Mouse (Mus musculus): ENCODE data around the gene Slc6a20b. TPM values are rescaled to one million over a fixed set of nuclear protein-coding genes. Genes with fewer than 3 reads are reported as not detected.

Slc6a20b gene
- 0.01 TPM in 1 of 2 replicates, not detected in the other for polyA plus RNA-seq (2012)

GRCm38 (mm10) chr9:123632281-123632680 lies at the start of gene Slc6a20b:
Gene Slc6a20b, minus strand, starts transcription at chr9:123632565.
- no peak for TF ChIP-seq GATA1 (IDR thresholded peaks at IDR 0.05; ENCODE audit: low read length)

- TF ChIP-seq GATA1 (IDR thresholded peaks at IDR 0.05; ENCODE audit: low read length): no peak
Measured at GRCm38 (mm10) chr9:123679198-123679597, 46.8 kb upstream of the Slc6a20b start.

- no peak for TF ChIP-seq GATA1 (IDR thresholded peaks at IDR 0.05; ENCODE audit: low read length)
Measured at GRCm38 (mm10) chr9:123678327-123679105, 46.2 kb upstream of the Slc6a20b start, which contains the start of the genes Ccr9 and Slc6a20a. Gene Ccr9, plus strand, starts transcription at chr9:123678439. Gene Slc6a20a, minus strand, starts transcription at chr9:123678885.

GRCm38 (mm10) chr9:123665645-123666044 lies 33.3 kb upstream of the Slc6a20b start:
- no peak for TF ChIP-seq GATA1 (IDR thresholded peaks at IDR 0.05; ENCODE audit: low read length)

GRCm38 (mm10) chr9:123658981-123659380 lies 26.6 kb upstream of the Slc6a20b start:
- TF ChIP-seq GATA1 (IDR thresholded peaks at IDR 0.05; ENCODE audit: low read length): no peak

GRCm38 (mm10) chr9:123657457-123657856 lies 25.1 kb upstream of the Slc6a20b start:
- no peak for TF ChIP-seq GATA1 (IDR thresholded peaks at IDR 0.05; ENCODE audit: low read length)

GRCm38 (mm10) chr9:123651369-123651768 lies 19.0 kb upstream of the Slc6a20b start:
- TF ChIP-seq GATA1 (IDR thresholded peaks at IDR 0.05; ENCODE audit: low read length): no peak

- no peak for TF ChIP-seq GATA1 (IDR thresholded peaks at IDR 0.05; ENCODE audit: low read length)
Measured at GRCm38 (mm10) chr9:123649785-123650511, 17.6 kb upstream of the Slc6a20b start.

- TF ChIP-seq GATA1 (IDR thresholded peaks at IDR 0.05; ENCODE audit: low read length): no peak
Measured at GRCm38 (mm10) chr9:123640106-123640505, 7.7 kb upstream of the Slc6a20b start.

- TF ChIP-seq GATA1 (IDR thresholded peaks at IDR 0.05; ENCODE audit: low read length): no peak
Measured at GRCm38 (mm10) chr9:123638668-123639089, 6.3 kb upstream of the Slc6a20b start.

- TF ChIP-seq GATA1 (IDR thresholded peaks at IDR 0.05; ENCODE audit: low read length): no peak
Measured at GRCm38 (mm10) chr9:123638231-123638630, 5.9 kb upstream of the Slc6a20b start.

- TF ChIP-seq GATA1 (IDR thresholded peaks at IDR 0.05; ENCODE audit: low read length): no peak
Measured at GRCm38 (mm10) chr9:123636771-123637170, 4.4 kb upstream of the Slc6a20b start.

GRCm38 (mm10) chr9:123632993-123633392 lies 628 bp upstream of the Slc6a20b start:
- TF ChIP-seq GATA1 (IDR thresholded peaks at IDR 0.05; ENCODE audit: low read length): no peak

GRCm38 (mm10) chr9:123631666-123632065 lies 699 bp downstream of the Slc6a20b start:
- TF ChIP-seq GATA1 (IDR thresholded peaks at IDR 0.05; ENCODE audit: low read length): no peak

- TF ChIP-seq GATA1 (IDR thresholded peaks at IDR 0.05; ENCODE audit: low read length): no peak
Measured at GRCm38 (mm10) chr9:123625821-123626220, 6.5 kb downstream of the Slc6a20b start.

GRCm38 (mm10) chr9:123624741-123625140 lies 7.6 kb downstream of the Slc6a20b start:
- TF ChIP-seq GATA1 (IDR thresholded peaks at IDR 0.05; ENCODE audit: low read length): no peak

All from G1E-ER4 (cell line).